Mouse (Mus musculus) heart, postnatal 0 days (tissue): Measurements from ENCODE around the gene Slc39a11.

ENCODE experiments used
- CTCF ChIP-seq: IDR thresholded peaks from 2 replicates; pipeline ENCODE4 v1.5.1; 2016; ENCODE audit warnings: antibody characterized with exemption, control low read depth, low read depth
- EP300 ChIP-seq: IDR thresholded peaks from 2 replicates; pipeline ENCODE4 v1.6.1; 2016; ENCODE audit warnings: antibody characterized with exemption, low read depth

DNA sequence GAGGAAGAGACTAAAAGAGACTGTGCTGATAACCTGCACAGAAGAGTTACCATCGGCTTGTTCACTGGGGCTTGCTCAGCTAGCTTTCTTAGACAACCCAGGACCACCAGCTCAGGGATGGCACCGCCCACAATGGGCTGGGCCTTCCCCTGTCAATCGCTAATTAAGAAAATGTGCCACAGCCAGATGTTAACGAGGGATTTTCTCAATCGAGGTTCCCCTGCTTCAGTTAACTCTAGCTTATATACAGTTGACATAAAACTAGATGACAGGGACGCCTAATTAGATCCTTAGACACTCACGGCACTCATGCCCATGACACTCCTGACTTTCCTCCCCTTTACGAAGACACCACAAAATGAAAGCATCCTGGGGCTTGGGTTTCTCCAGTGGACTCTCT, 268.3 kb downstream of the Slc39a11 start:
- TF ChIP-seq CTCF (no peak), EP300 (no peak)
